Mouse (Mus musculus) liver, postnatal 0 days (tissue): ENCODE data around the gene Nudt16l1.

ENCODE experiments used
- CTCF ChIP-seq: sonication (generic); IDR thresholded peaks from 2 replicates; pipeline ENCODE4 v1.5.1; 2016; ENCODE audit warnings: antibody characterized with exemption, low read depth
- EP300 ChIP-seq: IDR thresholded peaks from 2 replicates; pipeline ENCODE4 v1.6.1; 2016; ENCODE audit warnings: antibody characterized with exemption, low read depth, mild to moderate bottlenecking

GRCm38 (mm10) chr16:4894201-4894908 lies 44.2 kb upstream of the Nudt16l1 start:
- TF ChIP-seq EP300, result no peak
- no peak for TF ChIP-seq CTCF
